Mouse (Mus musculus) lung, postnatal 10 days (tissue): ENCODE measurements around the gene Sumf2.

Experiments
- DNase-seq: peaks from one replicate; pipeline ENCODE4 v3.0.0; 2021

The Sumf2 gene

DNA sequence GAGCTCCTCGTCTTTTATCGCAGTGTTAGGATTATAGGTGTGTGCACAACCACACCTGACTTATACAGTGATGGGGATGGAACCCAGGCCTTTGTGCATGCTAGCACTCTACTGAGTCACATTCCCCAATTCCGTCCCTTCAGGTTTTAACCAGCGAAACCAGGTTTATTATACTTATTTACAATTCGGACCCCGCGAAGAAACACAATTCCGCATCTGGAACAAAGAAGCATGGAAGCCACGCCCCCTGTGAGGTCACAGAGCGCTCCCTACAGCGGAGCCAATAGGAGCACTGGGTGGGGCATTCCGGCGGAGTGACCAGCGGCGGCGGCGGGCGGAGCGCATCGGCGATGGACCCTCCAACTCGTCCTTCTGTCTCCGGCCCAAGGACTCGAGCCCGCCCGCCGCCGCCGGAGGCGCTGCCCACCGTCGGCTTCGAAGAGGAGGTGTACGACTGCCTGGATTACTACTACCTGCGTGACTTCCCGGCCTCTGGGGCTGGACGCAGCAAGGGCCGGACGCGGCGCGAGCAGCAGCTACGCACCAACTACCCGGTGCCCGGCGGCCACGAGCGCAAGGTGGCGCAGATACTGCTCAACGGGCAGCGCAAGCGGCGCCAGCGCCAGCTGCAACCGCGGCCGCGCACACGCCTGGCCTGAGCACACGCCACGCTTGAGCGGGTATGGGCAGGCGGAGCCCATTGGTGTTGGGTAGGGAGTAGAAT, 61.6 kb downstream of the Sumf2 start, which contains the start of gene Nupr1l:
Nupr1l (plus strand) TSS at position 299 of the 724 bp plus-strand sequence.
- DNase-seq: peak; percentile 96

DNA sequence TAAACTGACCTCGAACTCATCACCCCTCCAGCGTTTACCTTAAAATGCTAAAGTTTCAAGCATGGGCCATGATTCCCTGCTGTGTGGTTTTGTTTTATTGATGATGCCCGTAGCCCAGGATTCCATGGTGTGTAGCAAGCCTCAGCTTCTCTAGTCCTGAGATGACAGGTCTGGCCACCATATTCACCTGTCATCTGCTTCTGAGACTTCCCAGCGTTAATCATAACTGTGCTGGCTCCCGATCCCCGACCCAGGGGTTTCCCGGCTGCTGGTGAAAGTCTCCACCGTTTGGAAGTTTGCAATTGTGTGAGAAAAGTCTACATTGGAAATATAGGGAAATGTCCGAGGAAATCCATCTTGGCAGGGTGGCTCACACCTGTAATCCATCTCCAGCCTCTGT, 62.4 kb downstream of the Sumf2 start:
- DNase-seq: no peak

DNA sequence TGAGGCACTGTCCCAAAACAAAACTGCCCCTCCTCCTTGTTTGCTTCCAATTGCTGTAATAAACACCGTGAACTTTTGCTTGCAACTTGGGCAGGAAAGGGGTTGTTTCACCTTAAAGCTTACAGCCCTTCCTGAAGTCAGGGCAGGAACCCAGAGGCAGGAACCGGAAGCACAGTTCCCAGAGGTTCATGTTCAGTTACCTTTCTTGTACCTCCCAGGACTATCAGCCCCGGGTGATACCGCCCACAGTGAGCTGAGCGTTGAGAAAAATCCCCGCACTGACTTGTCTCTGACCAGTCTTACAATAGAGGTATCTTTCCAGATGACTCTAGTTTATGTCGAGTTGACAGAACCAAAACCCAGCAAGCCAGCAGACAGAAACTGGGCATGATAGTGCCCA, 62.8 kb downstream of the Sumf2 start:
- no peak for DNase-seq
